Mouse (Mus musculus): Measurements from ENCODE around the gene T.

- no peak for TF ChIP-seq CTCF (IDR thresholded peaks at IDR 0.05)
- TF ChIP-seq EP300 (IDR thresholded peaks at IDR 0.05): no peak
These were observed 17.4 kb upstream of the T start for GRCm38 (mm10) chr17:8416865-8417264.
